Mouse (Mus musculus) CH12.LX (cell line): Measurements from ENCODE around the gene Wfdc6a. TPM values are rescaled to one million over a fixed set of nuclear protein-coding genes. Genes with fewer than 3 reads are reported as not detected.

Experiments
- DNase-seq: peaks from one replicate; pipeline ENCODE4 v3.0.0-alpha.2; 2013; ENCODE audit errors: extremely low read depth
- H3K27ac ChIP-seq: 2 replicates; pipeline ENCODE4 v1.5.1; 2012; ENCODE audit warnings: low read depth, mild to moderate bottlenecking, control low read depth, moderate library complexity; ENCODE audit not compliant: insufficient read depth
- H3K27me3 ChIP-seq: replicated peaks from 2 replicates; pipeline ENCODE3; 2012; ENCODE audit warnings: inconsistent platforms
- H3K36me3 ChIP-seq, 2 experiments: replicated peaks in 1 of 2; 2 replicates each; pipeline versions ENCODE3 to v1.6.1; 2012; ENCODE audit warnings: inconsistent platforms in 1 of 2, low read length in 1 of 2, mild to moderate bottlenecking in 1 of 2, mixed read lengths in 1 of 2, moderate library complexity in 1 of 2; ENCODE audit not compliant: control insufficient read depth in 1 of 2, insufficient read depth in 1 of 2
- H3K4me1 ChIP-seq, 2 experiments: 2 replicates each; pipeline ENCODE4 v1.6.1; 2012; ENCODE audit warnings: inconsistent platforms in 1 of 2, moderate library complexity in 1 of 2; ENCODE audit not compliant: insufficient read depth in 2 of 2, control insufficient read depth in 1 of 2
- H3K4me2 ChIP-seq: 2 replicates; pipeline ENCODE4 v1.6.1; 2012; ENCODE audit warnings: low read depth, mild to moderate bottlenecking, control low read depth; ENCODE audit not compliant: poor library complexity, insufficient read depth, severe bottlenecking
- H3K4me3 ChIP-seq, 3 experiments: fragments of 150-350 bp in 1 of 3; sonication (generic) in 1 of 3; replicated peaks in 1 of 3; 2 replicates each; pipeline versions ENCODE3 to v1.5.1; 2011 to 2012; ENCODE audit warnings: low read depth in 2 of 3, low read length in 2 of 3, mild to moderate bottlenecking in 2 of 3, moderate library complexity in 2 of 3, control low read depth in 1 of 3, improper control_type of control experiment in 1 of 3, inconsistent platforms in 1 of 3, mixed read lengths in 1 of 3; ENCODE audit not compliant: poor library complexity in 1 of 3
- H3K79me2 ChIP-seq: replicated peaks from 2 replicates; pipeline ENCODE4 v1.6.1; 2012; ENCODE audit warnings: mild to moderate bottlenecking, moderate library complexity; ENCODE audit not compliant: control insufficient read depth, poor library complexity, insufficient read depth, severe bottlenecking; ENCODE audit errors: extremely low read depth
- H3K9ac ChIP-seq: 2 replicates; pipeline ENCODE4 v1.6.1; 2012; ENCODE audit warnings: low read depth, mild to moderate bottlenecking, control low read depth, moderate library complexity; ENCODE audit not compliant: insufficient read depth
- H3K9me3 ChIP-seq: replicated peaks from 2 replicates; pipeline ENCODE3; 2012; ENCODE audit warnings: low read length, inconsistent platforms, mixed read lengths
- BHLHE40 ChIP-seq: IDR thresholded peaks from 2 replicates; pipeline ENCODE4 v1.6.1; 2011; ENCODE audit warnings: mild to moderate bottlenecking, low read depth, low read length, improper control_type of control experiment
- CHD1 ChIP-seq: IDR thresholded peaks from 2 replicates; pipeline ENCODE4 v1.6.1; 2012; ENCODE audit warnings: low read depth, low read length, improper control_type of control experiment, inconsistent platforms
- CHD2 ChIP-seq: IDR thresholded peaks from 2 replicates; pipeline ENCODE4 v1.6.1; 2011; ENCODE audit warnings: low read length, improper control_type of control experiment
- CTCF ChIP-seq, 2 experiments: IDR thresholded peaks in 1 of 2; conservative IDR thresholded peaks in 1 of 2; 2 replicates each; pipeline ENCODE4 v1.5.1; 2011 to 2012; ENCODE audit warnings: low read depth in 2 of 2, low read length in 2 of 2, improper control_type of control experiment in 1 of 2, inconsistent platforms in 1 of 2, mild to moderate bottlenecking in 1 of 2, moderate library complexity in 1 of 2
- EP300 ChIP-seq: IDR thresholded peaks from 2 replicates; pipeline ENCODE4 v1.6.1; 2011; ENCODE audit warnings: low read length, improper control_type of control experiment
- JUND ChIP-seq: conservative IDR thresholded peaks from 2 replicates; pipeline ENCODE4 v1.6.1; 2011; ENCODE audit warnings: low read depth, low read length, improper control_type of control experiment
- MAFK ChIP-seq: IDR thresholded peaks from 2 replicates; pipeline ENCODE4 v1.6.1; 2011; ENCODE audit warnings: low read length, improper control_type of control experiment; ENCODE audit not compliant: insufficient replicate concordance
- MAZ ChIP-seq: IDR thresholded peaks from 2 replicates; pipeline ENCODE4 v1.6.1; 2012; ENCODE audit warnings: low read depth, mild to moderate bottlenecking, inconsistent platforms, low read length, improper control_type of control experiment, moderate library complexity
- MXI1 ChIP-seq: IDR thresholded peaks from 2 replicates; pipeline ENCODE4 v1.6.1; 2011; ENCODE audit warnings: mild to moderate bottlenecking, low read depth, low read length, improper control_type of control experiment
- MYC ChIP-seq: IDR thresholded peaks from 2 replicates; pipeline ENCODE4 v1.6.1; 2011; ENCODE audit warnings: low read depth, mild to moderate bottlenecking, improper control_type of control experiment, low read length
- RAD21 ChIP-seq: IDR thresholded peaks from 2 replicates; pipeline ENCODE4 v1.6.1; 2011; ENCODE audit warnings: low read depth, mild to moderate bottlenecking, low read length, improper control_type of control experiment, moderate library complexity
- ZC3H11A ChIP-seq: IDR thresholded peaks from 2 replicates; pipeline ENCODE4 v1.6.1; 2012; ENCODE audit warnings: low read depth, mild to moderate bottlenecking, inconsistent platforms, low read length, improper control_type of control experiment
- ZNF384 ChIP-seq: IDR thresholded peaks from 2 replicates; pipeline ENCODE4 v1.6.1; 2012; ENCODE audit warnings: low read depth, low read length, improper control_type of control experiment, inconsistent platforms
- dilution Hi-C: fragments of 300-500 bp; cut with MboI; formaldehyde crosslinking; loops from 2 replicates; pipeline ENCODE4 v1.14.3; 2020; ENCODE audit warnings: low sequenced_read_pairs; ENCODE audit not compliant: extremely low pct_unique_long_range_greater_than_20kb, extremely low pct_ligation_motif_present
- in situ Hi-C: fragments of 300-500 bp; cut with MboI; formaldehyde crosslinking; loops from 3 replicates; pipeline ENCODE4 v1.14.3; 2019; ENCODE audit warnings: low sequenced_read_pairs, low pct_ligation_motif_present, low pct_unique_long_range_greater_than_20kb, mixed read lengths
- polyA plus RNA-seq: library from polyadenylated mRNA; unstranded; fragments of >175 nt; gene quantifications from 2 replicates; pipeline ENCODE4 v1.2.1, GENCODE M21; 2012; ENCODE audit warnings: low read depth; ENCODE audit not compliant: insufficient read length
- total RNA-seq, 2 experiments: library from RNA; depleted of rRNA; stranded (reverse); fragments of 300-350 nt in 1 of 2; fragments of >200 nt in 1 of 2; gene quantifications; 2 replicates each; pipeline ENCODE4 v1.2.3; 2012 to 2014

The Wfdc6a gene
- total and polyA plus RNA-seq, 3 experiments: not detected

- in situ Hi-C loops: no loop called here
- TF ChIP-seq MAZ (no peak), BHLHE40 (no peak), ZNF384 (no peak)
- TF ChIP-seq, all 38 proteins: peak for 0
- dilution Hi-C loops: no loop called here
- H3K4me2 ChIP-seq: no peak overlapping the region
- DNase-seq: no peak
- no peak overlapping the region for H3K4me3 ChIP-seq
- H3K27me3 ChIP-seq: peaks cover 91% of the 10 kb centered on the region
- H3K36me3 ChIP-seq: no peaks in the 10 kb centered on the region
- H3K9me3 ChIP-seq: peaks cover 14% of the 10 kb centered on the region
- no peaks in the 10 kb centered on the region for H3K79me2 ChIP-seq
- no peak overlapping the region for H3K9ac ChIP-seq
- no peaks in the 10 kb centered on the region for H3K4me1 ChIP-seq
- H3K27ac ChIP-seq: no peak overlapping the region
Measured at GRCm38 (mm10) chr2:164567460-164567859, 17.8 kb downstream of the Wfdc6a start.

GRCm38 (mm10) chr2:164566997-164567396 is 18.2 kb downstream of the Wfdc6a start:
- TF ChIP-seq CHD1 (no peak), MXI1 (no peak), CTCF (conservative IDR thresholded peaks at IDR 0.05 in 1 of 2, IDR thresholded peaks at IDR 0.05 in 1 of 2; ENCODE audit: low read depth in 2 of 2, low read length in 2 of 2) (peak; percentile 18 to 40; a peak in 2 of 4 replicates), ZC3H11A (no peak)
- H3K4me3 ChIP-seq: no peak overlapping the region
- H3K27ac ChIP-seq: no peak overlapping the region
- no peaks in the 10 kb centered on the region for H3K79me2 ChIP-seq
- peaks cover 91% of the 10 kb centered on the region for H3K27me3 ChIP-seq
- in situ Hi-C loops: no loop called here
- H3K36me3 ChIP-seq: no peaks in the 10 kb centered on the region
- no peaks in the 10 kb centered on the region for H3K4me1 ChIP-seq
- no peak for DNase-seq
- H3K9me3 ChIP-seq: peaks cover 14% of the 10 kb centered on the region
- no peak overlapping the region for H3K9ac ChIP-seq
- dilution Hi-C loops: no loop called here
- H3K4me2 ChIP-seq: no peak overlapping the region

GRCm38 (mm10) chr2:164564346-164564745 is 20.9 kb downstream of the Wfdc6a start:
- no peak overlapping the region for H3K9ac ChIP-seq

More at GRCm38 (mm10) chr2:164564346-164564745, 20.9 kb downstream of the Wfdc6a start:
- TF ChIP-seq MAFK (no peak), MYC (no peak), CHD2 (no peak), RAD21 (no peak), EP300 (no peak), JUND (no peak)
- H3K4me2 ChIP-seq: no peak overlapping the region
- DNase-seq: no peak
- H3K79me2 ChIP-seq: no peaks in the 10 kb centered on the region
- H3K9me3 ChIP-seq: peaks cover 14% of the 10 kb centered on the region
- H3K4me1 ChIP-seq: no peaks in the 10 kb centered on the region
- dilution Hi-C loops: no loop called here
- in situ Hi-C loops: no loop called here
- H3K4me3 ChIP-seq: no peak overlapping the region
- no peak overlapping the region for H3K27ac ChIP-seq
- peaks cover 95% of the 10 kb centered on the region for H3K27me3 ChIP-seq
- no peaks in the 10 kb centered on the region for H3K36me3 ChIP-seq
